Mouse (Mus musculus) hindbrain, embryonic 11.5 days (tissue): ENCODE measurements around the gene Abcb9. TPM values are rescaled to one million over a fixed set of nuclear protein-coding genes. Genes with fewer than 3 reads are reported as not detected.

Experiments
- ATAC-seq: fragments of 200-750 bp; cut with Nextera tagmentation; 2 replicates; pipeline ENCODE4 v1.8.0; 2017; ENCODE audit warnings: mild to moderate bottlenecking, moderate TSS enrichment, moderate library complexity; ENCODE audit not compliant: low FRiP score
- DNase-seq: peaks from one replicate; pipeline ENCODE4 v3.0.0-alpha.2; 2015; ENCODE audit warnings: low spot score
- H3K27ac ChIP-seq: fragments of 300-500 bp; sonication (generic); 2 replicates; pipeline ENCODE4 v1.5.1; 2014; ENCODE audit warnings: mild to moderate bottlenecking, low read depth, low read length
- H3K27me3 ChIP-seq: fragments of 300-500 bp; sonication (generic); 2 replicates; pipeline ENCODE4 v1.6.1; 2014; ENCODE audit warnings: mild to moderate bottlenecking, low read length, moderate library complexity, mixed read lengths; ENCODE audit not compliant: control insufficient read depth, insufficient read depth
- H3K36me3 ChIP-seq: fragments of 300-500 bp; sonication (generic); 2 replicates; pipeline ENCODE4 v1.6.1; 2014; ENCODE audit warnings: mild to moderate bottlenecking, low read length, moderate library complexity, mixed read lengths; ENCODE audit not compliant: control insufficient read depth, insufficient read depth
- H3K4me1 ChIP-seq: fragments of 300-500 bp; sonication (generic); replicated peaks from 2 replicates; pipeline ENCODE4 v1.6.1; 2014; ENCODE audit warnings: low read length, mixed read lengths; ENCODE audit not compliant: control insufficient read depth, insufficient read depth
- H3K4me2 ChIP-seq: fragments of 300-500 bp; sonication (generic); replicated peaks from 2 replicates; pipeline ENCODE4 v1.6.1; 2014; ENCODE audit warnings: mild to moderate bottlenecking, low read depth, low read length
- H3K4me3 ChIP-seq: fragments of 300-500 bp; sonication (generic); 2 replicates; pipeline ENCODE4 v1.5.1; 2014; ENCODE audit warnings: low read depth, low read length
- H3K9ac ChIP-seq: fragments of 300-500 bp; sonication (generic); 2 replicates; pipeline ENCODE4 v1.6.1; 2014; ENCODE audit warnings: low read depth, low read length
- H3K9me3 ChIP-seq: fragments of 300-500 bp; sonication (generic); 2 replicates; pipeline ENCODE4 v1.6.1; 2016; ENCODE audit warnings: low read length; ENCODE audit not compliant: control insufficient read depth
- WGBS: fragments of 180-500 bp; shearing (Covaris S2); extraction: QIAGEN DNeasy Blood & Tissue Kit; methylation state at CpG from one replicate; pipeline ENCODE4 v1.1.7; 2014; 5-methylcytosine and 5-hydroxymethylcytosine counted together
- polyA plus RNA-seq: library from polyadenylated mRNA; unstranded; fragments of >200 nt; fragmentation: Nextera tagmentation; extraction: Ambion mirVana; gene quantifications from 2 replicates; pipeline ENCODE4 v1.2.1, GENCODE M21; 2014

Gene Abcb9
- polyA plus RNA-seq, 1 experiment from 2014 or later: 0.76 TPM

DNA sequence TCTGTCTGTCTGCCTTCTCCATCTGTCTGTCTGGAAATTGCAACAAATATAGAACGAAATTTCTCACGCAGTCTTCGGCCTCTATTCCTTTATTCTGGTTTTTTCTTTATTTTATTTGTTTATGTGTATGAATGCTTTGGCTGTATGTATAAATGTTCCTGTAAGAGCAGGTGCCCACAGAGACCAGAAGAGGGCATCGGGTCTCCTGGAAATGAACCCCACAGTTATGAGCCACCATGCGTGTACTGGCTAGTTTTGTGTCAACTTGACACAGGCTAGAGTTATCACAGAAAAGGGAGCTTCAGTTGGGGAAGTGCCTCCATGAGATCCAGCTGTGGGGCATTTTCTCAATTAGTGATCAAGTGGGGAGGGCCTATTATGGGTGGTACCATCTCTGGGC is 51.6 kb downstream of the Abcb9 start:
- Histone ChIP-seq H3K36me3 (no peaks in the 10 kb centered on the region), H3K4me3 (no peak overlapping the region), H3K4me2 (no peak overlapping the region), H3K27ac (peak overlapping the region; percentile 88), H3K27me3 (no peaks in the 10 kb centered on the region), H3K9me3 (no peaks in the 10 kb centered on the region), H3K4me1 (peaks cover 3% of the 10 kb centered on the region; the same call in 1 of the 2 replicates), H3K9ac (no peak overlapping the region)
- DNase-seq: no peak
- ATAC-seq: no peak
- WGBS: 74% methylated on average over 5 of the region's 5 CpGs

DNA sequence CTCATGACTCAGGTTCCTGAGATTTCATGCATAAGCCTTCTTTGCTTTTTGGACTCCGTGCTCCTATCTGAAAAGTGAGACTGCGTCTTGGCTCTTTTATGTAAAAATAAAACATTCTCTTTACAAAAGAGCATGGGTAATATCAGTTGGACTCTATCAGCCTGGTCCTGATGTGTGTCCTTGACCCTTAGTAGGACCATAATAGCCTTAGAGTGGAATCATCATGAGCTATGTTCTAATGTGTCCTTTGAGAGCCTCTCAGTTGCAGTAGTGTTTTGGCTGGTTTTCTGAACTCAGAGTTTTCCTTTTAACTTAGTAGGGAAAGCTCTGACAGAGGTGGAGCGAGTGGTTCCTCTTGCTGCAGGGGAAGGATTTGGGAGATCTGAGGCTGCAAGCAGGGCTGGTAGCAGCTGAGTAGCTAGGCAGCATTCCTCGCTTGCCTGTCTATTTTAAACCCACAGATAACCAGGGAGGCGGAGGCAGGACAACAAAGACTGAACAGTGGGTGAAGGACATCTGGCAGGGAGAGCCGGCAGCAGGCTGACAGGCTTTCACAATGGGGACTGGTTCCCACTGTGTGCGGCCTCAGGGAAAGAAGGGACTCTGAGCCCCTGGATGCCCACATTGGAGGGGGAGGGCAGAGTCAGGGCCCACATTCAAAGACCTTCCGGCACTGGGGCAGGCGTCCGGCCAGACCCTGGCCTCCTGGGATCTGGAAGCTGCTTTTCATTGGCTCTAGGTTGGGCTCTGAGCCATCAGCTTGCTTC is 52.2 kb downstream of the Abcb9 start:
- peak overlapping the region; percentile 40; the same call in 1 of the 2 replicates for H3K9ac ChIP-seq
- WGBS: 27% methylated on average over 10 of the region's 10 CpGs
- no peak overlapping the region for H3K4me3 ChIP-seq
- ATAC-seq (peak; percentile 82), DNase-seq (peak; percentile 80)
- H3K27me3 ChIP-seq: no peaks in the 10 kb centered on the region
- no peaks in the 10 kb centered on the region for H3K9me3 ChIP-seq
- H3K4me2 ChIP-seq: no peak overlapping the region
- no peaks in the 10 kb centered on the region for H3K36me3 ChIP-seq
- peaks cover 3% of the 10 kb centered on the region; the same call in 1 of the 2 replicates for H3K4me1 ChIP-seq
- H3K27ac ChIP-seq: peak overlapping the region; percentile 88

DNA sequence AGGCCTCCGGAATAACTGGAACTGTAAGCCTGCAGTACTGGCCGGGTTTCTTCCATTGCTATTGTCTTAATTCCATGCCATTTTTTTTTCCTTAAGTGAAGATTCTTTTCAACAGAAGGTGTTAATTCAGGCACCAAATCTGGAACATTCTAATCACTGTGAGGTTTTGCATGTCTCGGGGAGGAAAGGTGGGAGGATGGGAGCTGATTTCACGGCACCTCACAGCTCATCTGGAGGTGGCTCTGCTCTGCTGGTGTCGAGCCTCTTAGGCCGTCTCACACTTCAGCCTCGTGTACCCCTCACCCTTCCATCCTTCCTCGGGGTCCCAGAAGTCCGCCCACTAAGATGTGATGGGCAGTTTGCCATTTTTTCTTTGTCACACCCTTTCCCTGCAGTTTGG is 54.5 kb downstream of the Abcb9 start:
- no peaks in the 10 kb centered on the region for H3K9me3 ChIP-seq
- ATAC-seq (no peak), DNase-seq (no peak)
- no peak overlapping the region for H3K27ac ChIP-seq
- no peaks in the 10 kb centered on the region for H3K27me3 ChIP-seq
- no peak overlapping the region for H3K4me2 ChIP-seq
- H3K9ac ChIP-seq: no peak overlapping the region
- 78% methylated on average over 9 of the region's 9 CpGs for WGBS
- H3K36me3 ChIP-seq: no peaks in the 10 kb centered on the region
- H3K4me1 ChIP-seq: peaks cover 3% of the 10 kb centered on the region
- H3K4me3 ChIP-seq: no peak overlapping the region

DNA sequence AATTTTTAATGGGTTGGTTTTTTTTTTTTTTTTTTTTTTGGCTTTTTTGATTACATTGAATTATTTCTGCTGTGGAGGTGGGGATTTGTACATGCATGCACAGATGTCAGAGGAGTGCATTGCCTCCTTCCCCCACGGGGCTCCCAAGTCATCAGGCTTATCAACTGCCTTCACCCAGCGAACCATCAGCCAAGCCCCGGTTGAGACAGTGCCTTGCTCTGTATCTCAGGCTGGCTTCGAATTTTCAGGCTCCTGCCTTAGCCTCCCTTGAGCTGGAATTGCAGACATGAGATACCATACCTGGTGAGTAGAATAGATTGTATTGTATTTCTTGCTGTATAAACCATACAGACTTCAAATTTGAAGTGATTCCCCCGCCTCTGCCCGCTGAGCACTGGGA is 56.0 kb downstream of the Abcb9 start:
- no peaks in the 10 kb centered on the region for H3K36me3 ChIP-seq
- DNase-seq (no peak), ATAC-seq (no peak)
- no peak overlapping the region for H3K9ac ChIP-seq
- no peaks in the 10 kb centered on the region for H3K27me3 ChIP-seq
- no peak overlapping the region for H3K4me3 ChIP-seq
- WGBS: 90% methylated on average over 6 of the region's 6 CpGs
- no peak overlapping the region for H3K4me2 ChIP-seq
- no peaks in the 10 kb centered on the region for H3K9me3 ChIP-seq
- peaks cover 3% of the 10 kb centered on the region for H3K4me1 ChIP-seq
- no peak overlapping the region for H3K27ac ChIP-seq

DNA sequence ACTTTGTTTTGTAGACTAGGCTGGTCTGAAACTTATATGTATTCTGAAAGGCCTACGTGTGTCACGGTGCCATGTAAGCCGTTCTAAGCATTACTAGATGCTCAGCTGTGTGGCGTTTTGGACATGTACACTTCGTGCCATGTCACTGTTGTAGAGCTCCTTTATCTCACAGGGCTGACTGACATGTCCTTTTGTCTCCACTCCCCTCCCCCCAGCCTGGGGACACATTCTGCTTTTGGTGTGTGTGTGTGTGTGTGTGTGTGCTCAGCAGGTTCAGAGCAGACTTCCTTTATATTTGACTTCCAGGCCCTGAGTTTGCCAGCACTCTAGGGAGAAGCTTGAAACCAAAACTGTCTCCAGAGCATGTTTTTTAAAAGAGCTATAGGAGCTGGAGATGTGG is 58.8 kb downstream of the Abcb9 start:
- Histone ChIP-seq H3K27ac (peak overlapping the region; percentile 30; the same call in 1 of the 2 replicates), H3K9ac (no peak overlapping the region), H3K27me3 (no peaks in the 10 kb centered on the region), H3K4me1 (no peaks in the 10 kb centered on the region; the same call in 1 of the 2 replicates), H3K4me3 (no peak overlapping the region), H3K9me3 (no peaks in the 10 kb centered on the region), H3K4me2 (no peak overlapping the region), H3K36me3 (no peaks in the 10 kb centered on the region)
- ATAC-seq: peak; percentile 82
- peak; percentile 80 for DNase-seq
- WGBS: 33% methylated on average over 5 of the region's 5 CpGs

DNA sequence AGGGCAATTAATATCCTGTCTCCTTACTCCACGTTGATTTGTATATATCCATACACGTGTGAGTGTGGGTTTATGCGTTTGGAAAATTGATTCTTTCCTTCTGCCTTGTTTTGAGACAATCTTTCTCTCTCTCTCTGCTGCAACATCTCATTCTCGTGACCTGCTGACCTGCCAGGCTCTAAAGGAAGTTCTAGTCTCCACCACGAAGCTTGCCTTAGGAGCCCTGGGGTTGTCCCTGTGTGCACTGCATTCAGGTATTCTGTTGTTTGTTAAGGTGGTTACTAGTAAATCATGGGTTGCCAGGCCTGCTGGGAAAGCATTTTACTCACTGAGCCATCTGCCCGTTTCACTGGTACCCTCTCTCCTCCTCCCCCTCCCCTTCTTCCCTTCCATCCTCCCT is 59.3 kb downstream of the Abcb9 start:
- DNase-seq (no peak), ATAC-seq (peak; percentile 28; the same call in 1 of the 2 replicates)
- H3K4me1 ChIP-seq: no peaks in the 10 kb centered on the region; the same call in 1 of the 2 replicates
- H3K27ac ChIP-seq: peak overlapping the region; percentile 75; the same call in 1 of the 2 replicates
- no peaks in the 10 kb centered on the region for H3K9me3 ChIP-seq
- H3K4me3 ChIP-seq: no peak overlapping the region
- H3K9ac ChIP-seq: no peak overlapping the region
- H3K27me3 ChIP-seq: no peaks in the 10 kb centered on the region
- H3K4me2 ChIP-seq: no peak overlapping the region
- no peaks in the 10 kb centered on the region for H3K36me3 ChIP-seq
- 27% methylated on average over 6 of the region's 6 CpGs for WGBS

DNA sequence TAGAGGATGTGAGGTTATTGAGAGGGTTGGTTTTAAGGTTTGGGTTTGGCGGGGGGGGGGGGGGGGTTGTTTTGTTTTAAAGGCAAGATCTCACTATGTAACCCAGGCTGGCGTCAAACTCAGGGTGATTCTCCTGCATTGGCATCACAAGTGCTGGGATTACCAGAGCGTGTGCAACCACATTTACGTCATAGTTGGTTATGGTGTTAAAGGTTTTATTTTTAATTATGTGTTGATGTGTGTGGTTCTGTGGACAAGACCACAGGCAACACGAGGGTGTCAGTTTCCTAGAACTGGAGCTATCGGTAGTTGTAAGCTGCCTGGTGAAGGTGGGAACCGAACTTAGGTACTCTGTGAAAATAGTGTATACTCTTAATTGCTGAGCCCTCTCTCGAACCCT is 59.8 kb downstream of the Abcb9 start:
- Histone ChIP-seq H3K9me3 (no peaks in the 10 kb centered on the region), H3K27ac (peak overlapping the region; percentile 75; the same call in 1 of the 2 replicates), H3K4me1 (no peaks in the 10 kb centered on the region; the same call in 1 of the 2 replicates), H3K9ac (no peak overlapping the region), H3K4me3 (no peak overlapping the region), H3K36me3 (no peaks in the 10 kb centered on the region), H3K27me3 (no peaks in the 10 kb centered on the region), H3K4me2 (no peak overlapping the region)
- DNase-seq: no peak
- ATAC-seq: no peak
- WGBS: 82% methylated on average over 7 of the region's 8 CpGs

DNA sequence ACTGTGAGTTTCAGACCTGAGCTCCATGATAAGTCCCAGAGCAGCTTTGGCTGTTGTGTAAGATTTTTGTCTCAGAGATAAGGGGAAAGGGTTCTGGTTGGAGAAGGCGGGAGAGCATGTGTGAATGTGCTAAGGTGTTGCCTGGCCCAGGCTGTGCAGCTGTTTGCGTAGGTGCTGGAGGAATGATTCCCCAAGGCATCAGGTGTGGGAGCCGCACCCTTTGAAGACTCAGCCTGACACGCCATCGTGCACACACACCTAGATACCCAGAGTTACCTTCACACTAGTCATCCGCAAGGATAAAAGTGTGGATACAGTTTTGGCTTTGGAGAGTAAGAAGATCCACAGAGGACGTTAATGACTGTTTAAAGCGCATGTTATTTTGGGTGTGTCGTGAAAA is 60.2 kb downstream of the Abcb9 start:
- no peak for ATAC-seq
- 93% methylated on average over 9 of the region's 9 CpGs for WGBS
- no peaks in the 10 kb centered on the region for H3K9me3 ChIP-seq
- no peak overlapping the region for H3K27ac ChIP-seq
- no peak overlapping the region for H3K4me3 ChIP-seq
- no peak overlapping the region for H3K9ac ChIP-seq
- H3K27me3 ChIP-seq: no peaks in the 10 kb centered on the region
- H3K4me2 ChIP-seq: no peak overlapping the region
- no peaks in the 10 kb centered on the region; the same call in 1 of the 2 replicates for H3K4me1 ChIP-seq
- no peak for DNase-seq
- no peaks in the 10 kb centered on the region for H3K36me3 ChIP-seq

DNA sequence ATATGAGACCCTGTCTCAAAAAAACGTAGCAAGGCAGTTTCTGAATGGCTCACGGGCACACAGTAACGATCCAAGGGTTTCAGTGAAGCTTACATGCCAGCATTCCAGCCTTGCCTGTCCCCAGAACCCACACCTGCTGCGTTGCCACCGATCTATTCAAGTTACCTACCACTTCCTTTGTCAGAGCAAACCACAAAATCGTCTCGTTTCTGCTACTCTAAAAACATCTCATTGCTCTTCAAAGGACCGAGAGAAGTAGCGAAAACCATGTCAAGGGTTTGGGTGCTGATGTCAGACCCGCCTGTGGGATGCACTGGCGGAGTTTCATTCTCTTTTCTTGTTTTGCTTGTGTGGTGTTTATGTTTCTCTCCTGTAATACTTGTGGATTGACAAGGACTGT is 61.1 kb downstream of the Abcb9 start:
- no peak for DNase-seq
- WGBS: 86% methylated on average over 11 of the region's 11 CpGs
- Histone ChIP-seq H3K9me3 (no peaks in the 10 kb centered on the region), H3K4me2 (no peak overlapping the region), H3K4me1 (no peaks in the 10 kb centered on the region; the same call in 1 of the 2 replicates), H3K27me3 (no peaks in the 10 kb centered on the region), H3K9ac (no peak overlapping the region), H3K27ac (no peak overlapping the region), H3K36me3 (no peaks in the 10 kb centered on the region), H3K4me3 (no peak overlapping the region)
- no peak for ATAC-seq
